Mouse (Mus musculus) liver, embryonic 18 days (tissue): ENCODE measurements around the gene Vwa7. TPM values are rescaled to one million over a fixed set of nuclear protein-coding genes. Genes with fewer than 3 reads are reported as not detected.

Experiments
- polyA plus RNA-seq: library from polyadenylated mRNA; depleted of rRNA; stranded (reverse); fragments of >200 nt; gene quantifications from 2 replicates; pipeline ENCODE4 v1.2.3, GENCODE M21; 2012; rRNA removed

Gene Vwa7
- polyA plus RNA-seq = 0.17 and 0.23 TPM in 2 replicates

DNA sequence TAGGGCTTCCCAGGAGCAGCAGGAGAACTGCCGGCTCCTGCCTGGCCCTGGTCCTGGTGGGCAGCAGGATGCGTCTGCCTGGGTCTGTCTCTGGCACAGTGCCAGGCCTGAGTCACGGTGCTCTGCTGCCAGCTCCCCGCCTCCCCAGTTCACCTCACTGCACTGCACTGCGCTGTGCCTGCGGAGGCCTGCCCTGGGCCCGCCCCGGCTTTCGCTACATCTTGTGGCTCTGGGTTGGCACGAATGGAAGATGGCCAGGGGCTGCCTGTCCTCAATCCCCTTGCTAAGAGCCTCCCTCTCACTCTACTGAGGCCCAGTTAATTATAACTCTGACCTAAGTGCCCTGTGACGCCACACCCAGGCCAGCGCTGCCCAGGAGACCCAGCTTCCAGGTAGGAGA, at the start of gene Vwa7:
Gene Vwa7 (plus strand): TSS at position 204 of the 400 bp plus-strand sequence.

DNA sequence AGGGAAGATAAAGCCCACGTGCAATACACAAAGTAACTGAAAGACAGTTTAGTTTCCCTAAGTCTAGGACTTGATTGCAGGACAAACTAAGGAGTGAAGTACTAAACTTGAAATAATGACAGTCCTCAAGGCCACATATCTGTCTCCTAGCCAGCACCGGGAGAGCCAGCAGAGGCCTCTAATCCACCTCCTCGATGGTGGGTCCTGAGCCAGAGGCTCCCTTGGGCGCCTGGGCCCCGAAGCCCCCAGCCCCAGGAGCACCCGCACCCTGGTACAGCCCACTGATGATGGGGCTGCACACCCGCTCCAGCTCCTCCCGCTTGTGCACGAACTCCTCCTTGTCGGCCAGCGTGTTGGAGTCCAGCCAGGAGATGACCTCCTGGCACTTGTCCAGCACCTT, 46.6 kb upstream of the Vwa7 start, which contains the start of gene Gm20481:
Gene Gm20481 (plus strand): TSS at position 91 of the 400 bp plus-strand sequence.

DNA sequence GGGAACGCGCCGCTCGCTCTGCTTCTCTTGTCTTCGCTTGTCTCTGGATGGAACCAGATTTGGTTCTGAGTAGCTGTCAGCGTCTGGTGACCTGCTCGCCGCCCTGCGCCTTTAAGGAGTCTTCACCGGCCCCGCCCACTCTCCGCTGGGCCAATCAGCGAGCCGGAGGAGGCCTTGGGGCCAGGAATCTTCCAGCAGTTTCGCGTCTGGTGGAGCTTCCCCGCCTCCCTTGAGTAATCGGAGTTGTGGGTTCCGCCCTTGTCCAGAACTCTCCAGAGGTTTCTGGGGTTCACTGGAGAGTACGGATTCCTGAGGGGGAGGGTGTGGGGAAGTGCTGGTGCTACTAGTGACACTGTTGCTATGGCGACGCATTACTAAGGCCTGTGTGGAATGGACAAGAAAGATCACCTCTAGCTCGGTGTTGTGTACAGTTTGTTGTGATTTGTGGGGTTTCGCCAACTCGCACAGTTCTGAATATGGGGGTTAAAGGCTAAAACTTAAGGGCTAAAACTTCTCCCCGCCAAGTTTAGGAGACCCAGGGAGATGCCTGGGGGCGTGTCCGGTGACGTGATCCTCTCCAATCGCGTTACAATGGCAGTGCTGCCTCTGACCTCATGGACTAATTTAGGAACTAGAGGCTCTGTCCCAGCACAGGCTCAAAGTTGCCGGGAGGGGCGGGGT, 44.2 kb upstream of the Vwa7 start, which contains the start of the genes Hspa1a and Hspa1l:
Gene Hspa1a (minus strand): TSS at position 88 of the 681 bp plus-strand sequence.
Gene Hspa1l (plus strand): TSS at position 635 of the 681 bp plus-strand sequence.

DNA sequence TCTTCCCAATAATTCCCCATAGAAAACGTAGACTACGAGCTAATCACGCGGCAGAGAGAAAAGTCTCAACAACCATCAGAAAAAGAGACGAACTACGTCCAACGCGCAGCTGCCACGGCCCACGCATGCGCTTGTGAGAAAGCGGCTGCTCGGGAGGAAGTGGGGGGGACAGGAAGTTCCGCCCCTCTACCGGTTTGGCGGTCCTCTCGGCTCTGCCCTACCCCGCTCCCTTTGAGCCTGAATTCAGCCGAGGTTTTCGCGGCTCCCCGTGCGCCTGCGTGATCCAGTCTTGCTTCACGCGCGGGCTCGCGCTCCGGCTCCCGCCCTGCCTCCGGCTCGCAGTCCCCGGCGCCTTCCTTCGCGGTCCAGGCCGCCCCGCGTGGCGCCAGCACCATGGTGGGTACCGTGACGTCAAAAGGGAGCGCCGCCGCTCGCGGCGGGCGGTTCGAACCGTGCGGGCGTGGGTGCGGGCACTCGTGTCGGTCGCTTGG, 34.6 kb upstream of the Vwa7 start, which contains the start of gene Lsm2:
Gene Lsm2 (plus strand): TSS at position 173 of the 491 bp plus-strand sequence.

DNA sequence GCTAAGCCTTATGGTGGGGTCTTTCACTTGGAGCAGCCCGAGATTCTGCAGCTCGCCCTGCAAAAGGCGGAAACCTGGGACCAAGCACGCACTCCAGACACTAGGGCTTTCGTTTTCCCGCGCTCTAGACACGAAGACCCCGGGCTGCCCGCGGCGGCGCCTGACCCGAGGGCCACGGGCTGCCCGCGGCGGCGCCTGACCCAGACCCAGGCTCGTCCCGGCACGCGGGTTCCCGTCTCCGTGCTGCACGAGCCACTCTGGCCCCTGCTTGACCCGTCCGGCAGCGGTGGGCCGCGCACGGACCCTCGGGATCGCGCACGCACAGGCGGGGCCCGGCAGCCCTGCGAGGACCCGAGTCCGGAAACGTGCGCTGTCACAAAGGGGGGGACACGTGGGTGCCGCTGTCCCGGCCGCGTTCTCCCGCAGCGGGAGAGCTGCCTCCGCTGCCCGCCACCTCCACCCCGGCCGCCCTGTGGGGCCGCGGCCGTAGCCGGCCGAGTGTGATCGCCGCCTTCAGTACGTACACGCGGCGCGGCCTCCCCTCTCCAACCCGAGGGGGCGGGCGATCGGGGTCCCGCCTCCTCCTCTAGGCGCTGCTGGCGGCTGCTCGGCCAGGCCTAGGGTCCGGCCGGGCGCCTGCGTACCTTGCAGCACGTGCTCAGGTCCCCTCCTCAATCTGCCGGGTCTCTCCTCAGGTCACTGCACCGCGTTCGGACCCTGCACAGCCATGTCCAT, 15.5 kb upstream of the Vwa7 start, which contains the start of gene Vars:
Gene Vars (plus strand): TSS at position 271 of the 735 bp plus-strand sequence.

DNA sequence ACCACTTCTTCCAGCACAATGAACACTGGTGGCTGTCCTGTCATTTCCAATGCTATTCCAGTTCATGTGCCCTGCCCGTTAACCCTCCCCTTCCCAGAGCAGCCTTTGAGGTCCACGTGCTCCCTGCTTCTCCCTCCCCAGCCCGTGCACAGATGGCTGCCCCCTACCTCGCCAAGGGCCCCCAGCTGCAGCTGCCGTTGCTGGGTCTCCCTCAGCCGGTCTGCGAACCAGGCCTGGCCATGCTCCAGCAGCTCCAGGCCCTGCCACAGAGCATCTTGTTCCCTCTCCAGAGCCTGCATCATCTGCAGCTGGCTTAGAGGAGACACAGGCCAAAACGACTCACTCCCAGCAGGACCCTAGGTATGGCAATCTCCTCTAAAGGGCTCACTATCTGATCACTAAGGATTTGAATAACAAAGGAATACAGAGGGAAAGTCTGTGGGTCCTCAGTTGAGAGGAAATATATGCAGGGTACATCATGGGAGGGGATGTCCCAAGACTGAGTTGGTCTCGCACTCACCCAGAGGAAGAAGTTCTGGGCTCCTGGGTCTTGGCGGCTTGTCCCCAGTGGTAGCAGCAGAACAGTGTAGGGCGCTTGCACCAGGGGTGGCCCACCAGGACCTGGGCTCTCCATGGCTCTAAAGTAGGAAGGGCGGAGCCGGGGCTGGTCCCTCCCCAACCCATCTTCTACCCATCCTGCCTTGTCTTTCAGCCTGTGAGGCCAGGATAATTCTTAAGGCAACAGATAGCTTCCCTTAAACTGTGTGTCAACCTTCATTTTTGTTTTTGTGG, 11.1 kb downstream of the Vwa7 start, which contains the start of gene Sapcd1:
Gene Sapcd1 (minus strand): TSS at position 740 of the 792 bp plus-strand sequence.

DNA sequence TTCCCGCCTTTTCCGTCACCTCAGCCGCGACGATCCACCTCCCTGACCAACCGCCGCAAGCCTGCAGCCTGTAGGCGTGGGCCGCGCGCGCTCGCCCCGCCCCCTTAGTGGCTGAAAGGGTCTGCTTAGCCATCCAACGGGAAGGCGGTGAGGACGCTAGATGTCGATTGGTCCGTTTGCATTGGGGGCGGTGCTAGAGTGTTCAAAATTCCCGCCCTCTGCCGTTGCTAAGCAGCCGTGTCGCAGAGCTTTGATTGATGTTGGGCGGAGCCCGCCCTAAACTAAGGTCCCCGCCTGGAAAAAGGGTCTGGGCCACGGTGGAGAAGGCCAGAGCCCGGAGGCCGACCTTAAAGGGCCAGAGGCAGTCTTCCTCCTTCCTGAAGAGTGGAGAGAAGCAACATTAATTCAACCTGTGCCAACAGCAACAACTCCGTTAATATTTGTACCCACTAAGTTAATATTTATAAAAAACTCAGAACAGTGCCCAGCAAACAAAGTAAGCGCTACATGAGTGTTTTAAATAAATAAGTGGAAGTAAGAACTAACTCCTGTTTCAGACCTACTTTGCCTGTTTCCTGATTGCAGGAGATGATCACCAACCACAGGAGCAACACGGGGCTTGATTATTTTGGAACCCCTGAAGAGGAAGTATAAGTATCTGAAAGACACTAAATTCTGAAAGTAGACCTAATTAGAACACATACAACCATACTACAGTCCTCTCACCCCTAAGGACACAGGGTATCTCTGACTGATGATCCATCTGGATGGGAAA, 30.5 kb downstream of the Vwa7 start, which contains the start of gene Msh5:
Gene Msh5 (minus strand): TSS at position 65 of the 775 bp plus-strand sequence.

DNA sequence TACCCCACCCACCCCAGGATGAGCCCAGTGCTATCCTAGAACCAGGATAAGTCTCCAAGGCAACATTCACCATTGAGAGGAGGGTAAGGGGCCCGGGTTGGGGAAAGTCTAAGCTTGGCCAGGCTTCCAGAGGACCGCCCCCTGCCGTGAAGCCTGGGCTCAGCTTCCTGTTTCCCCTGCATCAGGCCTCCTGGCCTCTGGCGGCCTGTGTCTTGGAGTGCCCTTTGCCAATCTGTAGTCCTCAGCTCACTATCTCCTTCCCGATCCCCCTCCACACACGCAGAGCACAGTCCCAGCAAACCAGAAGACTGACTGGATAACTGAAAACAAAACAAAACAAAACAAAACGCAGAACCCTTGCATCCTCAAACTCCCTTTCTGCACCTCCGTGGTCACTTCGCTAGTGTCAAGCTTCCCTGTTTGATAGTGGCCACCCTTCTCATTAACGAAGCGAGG, 33.2 kb downstream of the Vwa7 start, which contains the start of gene Clic1:
Gene Clic1 (plus strand): TSS at position 406 of the 456 bp plus-strand sequence.

DNA sequence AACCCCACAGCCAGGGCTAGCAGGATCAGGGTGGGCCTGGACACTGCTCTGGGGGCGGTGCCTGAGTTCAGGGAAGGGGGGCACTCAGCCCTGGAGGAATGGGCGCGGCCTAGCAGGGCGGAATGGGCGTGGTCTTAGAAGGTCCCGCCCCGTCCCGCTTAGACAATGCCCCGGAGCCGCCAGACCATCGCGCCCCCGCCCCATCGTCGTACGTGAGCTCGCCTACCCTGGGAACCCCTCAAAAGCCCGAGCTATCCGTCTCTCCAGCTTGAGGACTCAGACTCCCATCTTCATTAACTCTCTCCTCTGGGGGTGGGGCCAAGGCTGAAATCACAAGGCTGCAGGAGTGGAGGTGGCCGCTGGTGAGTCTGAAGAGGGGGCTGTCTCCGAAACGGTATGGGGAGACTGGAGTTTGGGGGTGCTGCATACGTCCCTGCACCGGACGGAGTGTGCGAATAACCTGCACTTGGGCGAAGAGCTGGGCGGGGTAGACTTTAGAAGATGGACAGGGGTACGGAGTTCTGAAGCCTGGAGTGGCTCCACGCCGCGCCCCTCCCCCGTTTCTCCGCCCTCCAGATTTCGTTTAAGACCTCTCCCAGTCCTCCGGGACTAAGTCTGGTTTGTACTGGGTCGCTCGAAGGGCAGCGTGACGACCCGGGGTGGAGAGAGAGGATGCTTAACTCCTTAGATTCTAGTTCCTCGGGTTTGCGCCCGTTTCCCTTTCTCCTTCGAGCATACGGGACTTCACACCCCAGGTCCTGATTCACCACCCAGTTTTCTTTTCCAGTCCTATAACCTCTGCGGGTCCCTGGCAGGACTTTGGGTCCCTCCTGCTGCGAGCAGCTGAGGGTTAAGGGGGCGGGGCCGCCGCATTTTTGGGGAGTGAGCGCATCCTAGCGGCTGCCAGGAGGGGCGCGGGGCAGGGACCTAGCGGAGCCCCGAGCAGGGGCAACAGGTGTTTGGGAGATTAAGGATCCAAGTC, 42.8 kb downstream of the Vwa7 start, which contains the start of gene Ddah2:
Gene Ddah2 (plus strand): TSS at position 125 of the 982 bp plus-strand sequence.

DNA sequence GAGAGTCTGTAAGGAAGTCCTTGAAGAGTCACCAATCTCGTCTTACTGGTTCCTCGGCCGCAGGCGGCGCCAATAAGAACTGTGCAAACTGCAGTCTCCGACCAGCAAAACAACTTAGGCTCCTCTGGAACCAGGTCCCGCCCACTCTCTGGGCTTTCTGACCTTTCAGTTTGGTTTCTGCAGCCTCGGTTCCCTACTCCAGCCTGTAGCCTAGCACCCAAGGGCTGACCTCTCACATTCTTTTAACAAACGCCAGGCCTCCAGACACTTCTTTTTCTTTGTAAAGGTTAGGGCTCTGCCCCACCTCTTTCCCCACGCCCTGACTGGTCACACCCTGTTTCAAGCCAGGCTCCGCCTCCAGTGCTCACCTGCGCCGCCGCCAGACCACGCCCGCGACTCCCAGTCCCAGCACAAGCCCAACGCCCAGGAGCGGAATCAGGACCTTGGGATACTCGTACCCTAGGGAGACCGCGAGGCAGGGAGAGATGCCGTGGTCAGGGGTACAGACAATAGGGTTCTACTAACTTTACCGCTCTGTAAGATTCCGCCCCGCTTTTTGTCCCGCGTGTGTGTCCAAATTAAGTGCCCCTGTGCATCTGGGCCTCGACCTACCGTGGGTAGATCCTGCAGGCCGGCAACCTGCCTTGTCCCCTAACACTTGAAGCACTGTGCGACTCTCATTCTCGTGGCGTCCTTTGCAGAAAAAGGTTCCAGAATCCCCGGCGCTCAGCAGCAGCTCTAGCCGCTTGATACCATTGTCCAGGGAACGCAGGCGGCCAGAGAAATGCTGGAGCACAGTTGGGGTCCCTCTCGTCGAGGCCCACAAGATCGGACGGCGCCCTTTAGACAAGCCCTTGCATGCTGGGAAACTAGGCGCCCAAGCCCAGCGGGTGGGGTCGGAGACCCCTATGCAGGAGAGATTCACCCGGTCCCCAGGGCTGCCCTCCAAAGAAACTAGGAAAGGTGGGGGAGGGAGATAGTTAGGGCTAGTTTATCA, 48.9 kb downstream of the Vwa7 start, which contains the start of gene Ly6g6c:
Gene Ly6g6c (plus strand): TSS at position 438 of the 997 bp plus-strand sequence.

DNA sequence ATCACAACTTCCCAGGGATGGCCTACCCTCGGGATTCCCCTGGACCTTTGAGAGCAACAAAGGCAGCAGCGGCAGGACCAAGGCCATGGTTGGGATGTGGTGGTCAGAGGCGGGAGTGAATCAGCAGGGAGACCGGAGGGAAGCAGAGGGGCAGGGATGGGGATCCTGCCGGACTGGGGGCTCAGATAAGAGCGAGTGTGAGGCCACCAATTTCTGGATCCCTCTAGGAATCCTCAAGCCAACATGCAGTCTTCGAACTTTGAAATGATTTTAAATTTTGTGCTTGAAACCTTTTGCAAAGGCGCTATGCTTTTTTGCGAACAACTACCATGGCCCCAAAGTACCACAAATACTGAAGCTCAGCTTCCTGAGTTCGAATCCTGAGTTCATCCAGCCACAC, 49.7 kb downstream of the Vwa7 start, which contains the start of gene Mpig6b:
Gene Mpig6b (minus strand): TSS at position 101 of the 400 bp plus-strand sequence.

Other genes with a start within 250 kb of the Vwa7 start
- gene Cyp21a1, start 212.0 kb upstream of the Vwa7 start, polyA plus RNA-seq = not detected in 2 replicates
- gene Stk19, start 179.6 kb upstream of the Vwa7 start, polyA plus RNA-seq = 12.4 and 13.7 TPM in 2 replicates
- gene Dxo, start 179.6 kb upstream of the Vwa7 start, polyA plus RNA-seq = 16.6 and 19.9 TPM in 2 replicates
- gene Skiv2l, start 166.4 kb upstream of the Vwa7 start, polyA plus RNA-seq = 18.6 and 23.0 TPM in 2 replicates
- 26.7 and 28.4 TPM in 2 replicates for gene Nelfe, start 166.2 kb upstream of the Vwa7 start, polyA plus RNA-seq
- gene Cfb, start 154.1 kb upstream of the Vwa7 start, polyA plus RNA-seq = 687 and 748 TPM in 2 replicates
- gene Zbtb12, start 137.1 kb upstream of the Vwa7 start, polyA plus RNA-seq = 4.8 and 6.3 TPM in 2 replicates
- 0.04 and 0.05 TPM in 2 replicates for gene Gm20547, start 134.5 kb upstream of the Vwa7 start, polyA plus RNA-seq
- gene C2, start 118.3 kb upstream of the Vwa7 start, polyA plus RNA-seq = 36.4 and 36.8 TPM in 2 replicates
- 30.4 and 37.6 TPM in 2 replicates for gene Ehmt2, start 118.1 kb upstream of the Vwa7 start, polyA plus RNA-seq
- 3.8 and 5.8 TPM in 2 replicates for gene Slc44a4, start 102.1 kb upstream of the Vwa7 start, polyA plus RNA-seq
- 21.1 and 21.2 TPM in 2 replicates for gene Neu1, start 85.3 kb upstream of the Vwa7 start, polyA plus RNA-seq
- gene Hspa1b, start 57.3 kb upstream of the Vwa7 start, polyA plus RNA-seq = 3.1 and 3.3 TPM in 2 replicates
- gene Gm20481, start 46.7 kb upstream of the Vwa7 start, polyA plus RNA-seq = not detected in 2 replicates
- 1.9 and 2.5 TPM in 2 replicates for gene Hspa1a, start 44.4 kb upstream of the Vwa7 start, polyA plus RNA-seq
- 0.06 and 0.07 TPM in 2 replicates for gene Hspa1l, start 43.9 kb upstream of the Vwa7 start, polyA plus RNA-seq
- gene Lsm2, start 34.7 kb upstream of the Vwa7 start, polyA plus RNA-seq = 64.3 and 69.6 TPM in 2 replicates
- gene Vars, start 15.6 kb upstream of the Vwa7 start, polyA plus RNA-seq = 42.1 and 47.2 TPM in 2 replicates
- 4.3 and 5.0 TPM in 2 replicates for gene Sapcd1, start 11.4 kb downstream of the Vwa7 start, polyA plus RNA-seq
- gene Msh5, start 30.2 kb downstream of the Vwa7 start, polyA plus RNA-seq = 7.7 and 8.5 TPM in 2 replicates
- 88.4 and 92.7 TPM in 2 replicates for gene Clic1, start 33.4 kb downstream of the Vwa7 start, polyA plus RNA-seq
- 13.9 and 14.9 TPM in 2 replicates for gene Ddah2, start 42.5 kb downstream of the Vwa7 start, polyA plus RNA-seq
- 0.06 TPM in 1 of 2 replicates, not detected in the other for gene Ly6g6c, start 48.8 kb downstream of the Vwa7 start, polyA plus RNA-seq
- 1.5 and 1.9 TPM in 2 replicates for gene Mpig6b, start 49.6 kb downstream of the Vwa7 start, polyA plus RNA-seq
- gene Ly6g6e, start 60.3 kb downstream of the Vwa7 start, polyA plus RNA-seq = 0.28 and 0.30 TPM in 2 replicates
- 0.71 and 0.79 TPM in 2 replicates for gene Ly6g6d, start 61.5 kb downstream of the Vwa7 start, polyA plus RNA-seq
- gene Ly6g6f, start 69.0 kb downstream of the Vwa7 start, polyA plus RNA-seq = 4.7 and 4.8 TPM in 2 replicates
- gene Abhd16a, start 72.7 kb downstream of the Vwa7 start, polyA plus RNA-seq = 32.1 and 32.4 TPM in 2 replicates
- not detected in 2 replicates for gene Ly6g5c, start 91.7 kb downstream of the Vwa7 start, polyA plus RNA-seq
- 0.46 and 0.64 TPM in 2 replicates for gene Ly6g5b, start 98.8 kb downstream of the Vwa7 start, polyA plus RNA-seq
- 8.0 and 8.7 TPM in 2 replicates for gene Gpank1, start 104.9 kb downstream of the Vwa7 start, polyA plus RNA-seq
- 84.1 and 85.2 TPM in 2 replicates for gene Csnk2b, start 105.5 kb downstream of the Vwa7 start, polyA plus RNA-seq
- gene D17H6S53E, start 109.8 kb downstream of the Vwa7 start, polyA plus RNA-seq = 1.8 and 2.0 TPM in 2 replicates
- 464 and 524 TPM in 2 replicates for gene Apom, start 115.5 kb downstream of the Vwa7 start, polyA plus RNA-seq
- 37.8 and 48.6 TPM in 2 replicates for gene Bag6, start 118.6 kb downstream of the Vwa7 start, polyA plus RNA-seq
- 42.6 and 57.5 TPM in 2 replicates for gene Prrc2a, start 148.3 kb downstream of the Vwa7 start, polyA plus RNA-seq
- gene Aif1, start 159.5 kb downstream of the Vwa7 start, polyA plus RNA-seq = 10.5 and 12.9 TPM in 2 replicates
- 69.9 and 71.0 TPM in 2 replicates for gene Lst1, start 171.9 kb downstream of the Vwa7 start, polyA plus RNA-seq
- gene Ltb, start 177.9 kb downstream of the Vwa7 start, polyA plus RNA-seq = 5.2 and 5.9 TPM in 2 replicates
- 1.4 TPM in 2 replicates for gene Tnf, start 185.4 kb downstream of the Vwa7 start, polyA plus RNA-seq
- 0.06 TPM in 1 of 2 replicates, not detected in the other for gene Lta, start 188.8 kb downstream of the Vwa7 start, polyA plus RNA-seq
- 0.08 and 0.26 TPM in 2 replicates for gene Gm16181, start 204.3 kb downstream of the Vwa7 start, polyA plus RNA-seq
- 2.0 and 2.3 TPM in 2 replicates for gene Atp6v1g2, start 217.1 kb downstream of the Vwa7 start, polyA plus RNA-seq
- 5.1 and 5.4 TPM in 2 replicates for gene Nfkbil1, start 219.2 kb downstream of the Vwa7 start, polyA plus RNA-seq
- gene Ddx39b, start 225.2 kb downstream of the Vwa7 start, polyA plus RNA-seq = 170 and 199 TPM in 2 replicates
- 108 and 132 TPM in 2 replicates for gene H2-D1, start 246.2 kb downstream of the Vwa7 start, polyA plus RNA-seq